25 mouse cellular contexts compared by ENCODE assay signal in genomic region chr4:73826587-73826986, GRCm38 (mm10). TPM values are rescaled to one million over a fixed set of nuclear protein-coding genes. Genes with fewer than 3 reads are reported as not detected.
A peak's percentile ranks its signal among the peaks of the same experiment; 100 is the strongest.
DNase-seq lines count a peak whose midpoint lies in the region; ATAC-seq and TF ChIP-seq lines count a peak whose summit lies in the region.
"Had no signal": no experiment of that assay in that cellular context is flagged by ENCODE, and none has a peak within 500 bp of the region (broad histone marks: within the 10 kb centered on the region; RNA-seq: fewer than 3 reads in every experiment).

No protein-coding gene starts in this region.

- H3K27ac ChIP-seq in liver, adult 2 months (replicated peaks; ENCODE audit: insufficient read depth, low read depth, low read length) = no peak overlapping the region
- no peak overlapping the region for H3K27ac ChIP-seq in midbrain, embryonic 11.5 days (ENCODE audit: low read depth, low read length)
- H3K27ac ChIP-seq in midbrain, postnatal 0 days (ENCODE audit: low read depth, low read length) = no peak overlapping the region
- H3K27ac ChIP-seq: embryonic facial prominence, embryonic 10.5 days; forebrain, embryonic 13.5 days; gastrocnemius, adult 2 months; hindbrain, embryonic 10.5 days had no signal

- no peak for TF ChIP-seq POLR2A in liver, adult 2 months (IDR thresholded peaks at IDR 0.05; ENCODE audit: extremely low read depth, insufficient read depth, low read length)

- H3K4me3 ChIP-seq in liver, adult 2 months (ENCODE audit: insufficient read depth, low read depth, low read length) = no peak overlapping the region
- H3K4me3 ChIP-seq in midbrain, embryonic 11.5 days (ENCODE audit: low read depth, low read length) = no peak overlapping the region
- no peak overlapping the region for H3K4me3 ChIP-seq in midbrain, postnatal 0 days (ENCODE audit: low read depth, low read length)
- H3K4me3 ChIP-seq: embryonic facial prominence, embryonic 10.5 days; forebrain, embryonic 13.5 days; gastrocnemius, adult 2 months; heart, embryonic 12.5 days; hindbrain, embryonic 10.5 days had no signal

- no peaks in the 10 kb centered on the region for H3K4me1 ChIP-seq in liver, adult 2 months (ENCODE audit: control insufficient read depth, insufficient read depth, low read length)
- no peaks in the 10 kb centered on the region for H3K4me1 ChIP-seq in midbrain, embryonic 11.5 days (ENCODE audit: control insufficient read depth, insufficient read depth, low read length)
- H3K4me1 ChIP-seq in midbrain, postnatal 0 days (ENCODE audit: insufficient read depth, low read length) = no peaks in the 10 kb centered on the region
- H3K4me1 ChIP-seq: embryonic facial prominence, embryonic 10.5 days; forebrain, embryonic 13.5 days; heart, embryonic 12.5 days; hindbrain, embryonic 10.5 days had no signal

- H3K79me2 ChIP-seq in liver, adult 2 months (ENCODE audit: control insufficient read depth, insufficient read depth, low read length) = no peaks in the 10 kb centered on the region

- H3K9ac ChIP-seq in liver, adult 2 months (ENCODE audit: low read depth, low read length) = no peak overlapping the region
- H3K9ac ChIP-seq in midbrain, embryonic 11.5 days (ENCODE audit: low read length) = no peak overlapping the region
- no peak overlapping the region for H3K9ac ChIP-seq in midbrain, postnatal 0 days (replicated peaks; ENCODE audit: low read length, poor library complexity, severe bottlenecking)
- H3K9ac ChIP-seq: forebrain, embryonic 13.5 days; forebrain, postnatal 0 days; heart, embryonic 12.5 days had no signal

- DNase-seq in liver, adult 2 months (ENCODE audit: extremely low read depth, low read depth, low spot score) = peak; percentile 3
- no peak for DNase-seq in liver
- DNase-seq in midbrain, embryonic 11.5 days (ENCODE audit: low spot score, missing footprints) = peak; percentile 60
- DNase-seq in midbrain, postnatal 0 days (ENCODE audit: low spot score) = no peak
- DNase-seq in large intestine, adult 2 months (ENCODE audit: low read depth, low spot score) = peak; percentile 27
- DNase-seq in adrenal gland, postnatal 25 days = no peak
- DNase-seq in spleen, adult 12 weeks (ENCODE audit: low spot score) = no peak
- DNase-seq: adrenal gland, adult 2 months; adrenal gland, postnatal 36 days; cerebellum, adult 2 months; cerebellum, postnatal 10 days; forebrain, postnatal 0 days; gastrocnemius, adult 2 months; gastrocnemius, postnatal 25 days had no signal

- no peak overlapping the region for H3K4me2 ChIP-seq in midbrain, embryonic 11.5 days
- H3K4me2 ChIP-seq in midbrain, postnatal 0 days (ENCODE audit: low read depth, low read length, poor library complexity, severe bottlenecking) = no peak overlapping the region
- H3K4me2 ChIP-seq: forebrain, embryonic 13.5 days; heart, embryonic 12.5 days had no signal

- TF ChIP-seq CTCF in liver, adult 2 months (IDR thresholded peaks at IDR 0.05; ENCODE audit: low read depth, low read length) = no peak
- TF ChIP-seq CTCF in midbrain, postnatal 0 days (IDR thresholded peaks at IDR 0.05) = no peak

- no peaks in the 10 kb centered on the region for H3K36me3 ChIP-seq in liver, adult 2 months (ENCODE audit: control insufficient read depth, insufficient read depth, low read length)
- H3K36me3 ChIP-seq in midbrain, embryonic 11.5 days (ENCODE audit: control insufficient read depth, insufficient read depth, low read length) = no peaks in the 10 kb centered on the region
- H3K36me3 ChIP-seq in midbrain, postnatal 0 days (ENCODE audit: insufficient read depth, low read length) = no peaks in the 10 kb centered on the region
- H3K36me3 ChIP-seq: embryonic facial prominence, embryonic 10.5 days; heart, embryonic 12.5 days; hindbrain, embryonic 10.5 days had no signal

- no peaks in the 10 kb centered on the region for H3K27me3 ChIP-seq in liver, adult 2 months (ENCODE audit: control insufficient read depth, insufficient read depth, low read length)
- H3K27me3 ChIP-seq in midbrain, embryonic 11.5 days (ENCODE audit: control insufficient read depth, insufficient read depth, low read length) = no peaks in the 10 kb centered on the region
- no peaks in the 10 kb centered on the region for H3K27me3 ChIP-seq in midbrain, postnatal 0 days (ENCODE audit: insufficient read depth, low read length)
- H3K27me3 ChIP-seq: forebrain, embryonic 13.5 days; heart, embryonic 12.5 days had no signal

- 60% methylated on average over 3 of the region's 3 CpGs for WGBS in liver, adult 2 months
- WGBS in midbrain, embryonic 11.5 days = 89% methylated on average over 3 of the region's 3 CpGs
- 87% methylated on average over 3 of the region's 3 CpGs for WGBS in midbrain, postnatal 0 days
- 35% methylated on average over 3 of the region's 3 CpGs for WGBS in large intestine, adult 2 months

- no peak for ATAC-seq in midbrain, embryonic 11.5 days (ENCODE audit: low FRiP score)
- no peak for ATAC-seq in midbrain, postnatal 0 days (ENCODE audit: low FRiP score)
- ATAC-seq: forebrain, embryonic 13.5 days; forebrain, postnatal 0 days had no signal

- H3K9me3 ChIP-seq in midbrain, embryonic 11.5 days (ENCODE audit: control insufficient read depth, low read length) = no peaks in the 10 kb centered on the region
- H3K9me3 ChIP-seq in midbrain, postnatal 0 days (ENCODE audit: low read length) = no peaks in the 10 kb centered on the region
- H3K9me3 ChIP-seq: embryonic facial prominence, embryonic 10.5 days; forebrain, embryonic 13.5 days; heart, embryonic 12.5 days; hindbrain, embryonic 10.5 days had no signal

RNA-seq across cellular contexts. Expression of gene Rasef, which starts 35.8 kb away (rescaled TPM):
- under 0.01 and 0.07 TPM in 2 replicates for total RNA-seq in liver, adult 2 months (2014; rRNA removed)
- 0.04 TPM in 1 of 2 replicates, not detected in the other for polyA plus RNA-seq in liver, adult 2 months (2012; rRNA removed)
- 0.05 and 0.22 TPM in 2 replicates for polyA plus RNA-seq in midbrain, embryonic 11.5 days (2014; fragmentation: Nextera tagmentation; extraction: Ambion mirVana)
- 0.16 and 0.90 TPM in 2 replicates for total RNA-seq in midbrain, postnatal 0 days (2014; rRNA removed)
- polyA plus RNA-seq in midbrain, postnatal 0 days (2015; fragmentation: Nextera tagmentation; extraction: Ambion mirVana) = 0.43 and 0.65 TPM in 2 replicates
- 3.6 and 6.3 TPM in 2 replicates for polyA plus RNA-seq in large intestine, adult 2 months (2012; rRNA removed)
- not detected in 2 replicates for total RNA-seq in adrenal gland, postnatal 25 days (2021)
- total RNA-seq: adrenal gland, adult 2 months; adrenal gland, postnatal 36 days; gastrocnemius, adult 2 months; gastrocnemius, postnatal 25 days; granulocyte monocyte progenitor cell, adult 5-6 weeks; MEL had no signal
- polyA plus RNA-seq: adrenal gland, adult 2 months; C2C12 had no signal

RNA-seq across cellular contexts. Expression of gene Gm11758, which starts 49.5 kb away (rescaled TPM):
- total RNA-seq in liver, adult 2 months (2014; rRNA removed) = not detected in 2 replicates
- polyA plus RNA-seq in liver, adult 2 months (2012; rRNA removed) = not detected in 2 replicates
- polyA plus RNA-seq in midbrain, embryonic 11.5 days (2014; fragmentation: Nextera tagmentation; extraction: Ambion mirVana) = not detected in 2 replicates
- not detected in 2 replicates for total RNA-seq in midbrain, postnatal 0 days (2014; rRNA removed)
- polyA plus RNA-seq in midbrain, postnatal 0 days (2015; fragmentation: Nextera tagmentation; extraction: Ambion mirVana) = not detected in 2 replicates
- polyA plus RNA-seq in large intestine, adult 2 months (2012; rRNA removed) = not detected in 2 replicates
- not detected in 2 replicates for total RNA-seq in adrenal gland, postnatal 25 days (2021)
- total RNA-seq: adrenal gland, adult 2 months; adrenal gland, postnatal 36 days; forebrain, postnatal 0 days; gastrocnemius, adult 2 months; gastrocnemius, postnatal 25 days; granulocyte monocyte progenitor cell, adult 5-6 weeks; heart, adult 8-10 months; heart, postnatal 25 days; MEL had no signal
- polyA plus RNA-seq: adrenal gland, adult 2 months; C2C12; cerebellum, adult 2 months; embryonic facial prominence, embryonic 10.5 days; embryonic facial prominence, embryonic 14.5 days; forebrain, embryonic 13.5 days; forebrain, postnatal 0 days; heart, embryonic 12.5 days; heart, embryonic 16.5 days; hindbrain, embryonic 10.5 days had no signal

Comparison
In these comparisons a context has a peak if more than half of its experiments do, and no peak if none do; other contexts are left out.
1. DNase-seq: peak in liver, adult 2 months (single experiment), midbrain, embryonic 11.5 days (single experiment) and large intestine, adult 2 months (single experiment); none in liver (single experiment), midbrain, postnatal 0 days (single experiment), adrenal gland, postnatal 25 days (single experiment) and spleen, adult 12 weeks (single experiment).